Mouse (Mus musculus) liver, adult 2 months (tissue): ENCODE measurements around the gene Ms4a18.

Experiments
- CTCF ChIP-seq: fragments of 200-500 bp; IDR thresholded peaks from 2 replicates; pipeline ENCODE4 v1.5.1; 2011; ENCODE audit warnings: low read depth, low read length, control low read depth
- POLR2A ChIP-seq: fragments of 200-500 bp; IDR thresholded peaks from 2 replicates; pipeline ENCODE4 v1.6.1; 2011; ENCODE audit warnings: low read length, control low read depth; ENCODE audit not compliant: insufficient read depth; ENCODE audit errors: extremely low read depth

- TF ChIP-seq CTCF = no peak
- TF ChIP-seq POLR2A = no peak
Measured at GRCm38 (mm10) chr19:10948416-10948815, 69.4 kb downstream of the Ms4a18 start.
